Mouse (Mus musculus) layer of hippocampus, adult 11-12 months (tissue): ENCODE results near the gene Ifna1.

Experiments
- DNase-seq: peaks from one replicate; pipeline ENCODE4 v3.0.0; 2022; ENCODE audit warnings: low spot score

Ifna1 gene

DNA sequence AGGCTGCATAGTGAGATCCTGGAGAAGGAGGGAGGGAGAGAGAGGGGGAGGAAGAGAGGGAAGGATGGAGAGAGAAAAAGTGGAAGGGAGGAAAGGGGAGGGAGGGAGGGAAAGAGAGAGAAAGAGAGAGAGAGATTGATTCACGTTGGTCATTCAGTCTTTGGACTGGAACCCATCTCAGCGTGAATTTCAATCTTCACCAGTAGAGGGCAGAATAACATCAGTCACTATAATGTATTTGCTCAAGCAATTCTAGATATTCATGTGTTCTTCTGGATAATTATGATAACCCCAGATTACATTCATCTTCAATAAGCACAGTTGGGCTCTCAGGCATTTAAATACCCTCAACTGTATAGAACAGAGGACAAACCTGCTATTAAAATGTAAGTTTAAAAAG lies 22.8 kb downstream of the Ifna1 start:
- DNase-seq: peak; percentile 35

DNA sequence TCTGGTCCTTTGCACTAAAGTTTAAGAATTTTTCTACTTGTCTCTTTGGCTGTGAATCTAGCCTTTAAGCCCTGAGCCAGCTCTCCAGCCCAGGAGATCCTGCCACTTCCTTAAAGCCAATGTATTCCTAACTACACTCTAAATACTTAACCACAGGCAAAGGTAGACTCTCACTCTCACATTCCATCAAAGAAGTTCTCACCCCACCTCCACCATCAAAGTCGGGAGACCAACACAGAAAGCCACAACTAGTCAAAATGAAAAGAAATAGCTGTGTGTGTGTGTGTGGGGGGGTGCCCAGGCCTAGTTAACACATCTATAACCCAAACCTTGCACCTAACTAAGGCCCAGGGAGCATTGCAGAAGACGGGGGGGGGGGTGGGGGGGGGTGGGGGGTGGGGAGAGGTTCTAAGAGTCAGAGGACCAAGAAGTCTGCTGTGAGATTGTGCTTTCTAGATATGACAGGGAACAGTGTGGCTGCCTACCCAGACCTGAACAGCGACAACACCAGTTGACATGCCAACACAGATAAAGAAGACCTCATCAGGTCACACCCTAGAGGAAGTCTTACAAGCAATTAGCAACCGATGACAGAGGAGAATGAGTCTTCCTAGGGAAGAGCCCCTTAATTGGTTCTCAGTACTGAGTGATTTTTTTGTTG lies 25.7 kb downstream of the Ifna1 start:
- DNase-seq: no peak

DNA sequence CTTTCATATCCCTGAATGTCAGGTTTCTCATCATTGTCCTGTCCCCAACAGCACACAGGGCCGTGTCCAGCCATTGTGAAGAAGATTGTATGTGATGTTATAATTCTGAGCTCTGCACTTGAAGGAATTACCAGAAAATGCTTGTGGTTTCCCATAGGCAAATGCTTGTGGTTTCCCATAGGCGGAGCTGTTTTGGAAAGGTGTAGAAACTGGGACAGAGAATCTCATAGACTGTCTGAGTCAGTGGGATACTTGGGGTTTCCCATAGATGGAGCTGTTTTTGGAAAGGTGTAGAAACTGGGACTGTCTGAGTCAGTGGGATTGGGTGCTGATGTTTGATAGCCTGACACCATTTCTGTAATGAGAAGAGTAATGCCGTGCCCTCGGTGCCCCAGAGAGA lies 26.6 kb downstream of the Ifna1 start:
- no peak for DNase-seq

DNA sequence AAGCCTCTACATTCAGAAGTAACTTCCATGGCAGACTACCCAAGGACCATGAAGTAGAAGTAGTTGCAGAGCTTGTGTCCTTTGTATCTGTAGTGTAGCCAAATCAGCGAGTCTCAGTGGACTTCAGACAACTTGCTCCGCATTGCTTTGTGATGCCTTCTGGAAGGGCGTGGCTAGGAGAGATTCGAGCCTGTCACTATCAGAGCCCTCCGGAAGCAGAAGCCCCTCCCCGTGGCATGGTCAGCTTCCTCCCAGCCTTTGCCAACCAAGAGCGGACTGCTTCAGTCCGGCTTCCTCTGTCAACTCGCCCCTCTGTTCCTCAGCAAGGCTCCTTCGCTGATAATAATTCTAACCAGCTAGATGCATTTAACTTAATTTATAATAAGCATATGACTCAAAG lies 28.4 kb downstream of the Ifna1 start:
- no peak for DNase-seq

DNA sequence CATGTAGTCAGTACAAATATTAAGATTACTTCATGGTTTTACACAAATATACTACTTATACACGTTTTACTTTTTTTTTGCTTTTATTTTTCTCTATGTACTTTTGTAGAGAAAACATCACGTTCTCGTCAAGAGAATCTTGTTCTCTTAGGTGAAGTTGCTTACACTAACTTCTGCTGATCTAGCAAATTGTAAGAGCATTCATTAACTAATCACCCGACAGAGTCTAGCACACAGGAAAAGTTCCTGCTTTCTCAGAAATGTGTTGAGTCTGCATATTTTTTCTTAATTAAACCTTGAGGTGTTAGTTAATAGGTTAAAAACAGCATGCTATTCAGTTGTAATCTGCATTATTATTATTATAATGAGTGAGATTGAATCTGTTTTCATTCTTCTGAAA lies 28.9 kb downstream of the Ifna1 start:
- no peak for DNase-seq

DNA sequence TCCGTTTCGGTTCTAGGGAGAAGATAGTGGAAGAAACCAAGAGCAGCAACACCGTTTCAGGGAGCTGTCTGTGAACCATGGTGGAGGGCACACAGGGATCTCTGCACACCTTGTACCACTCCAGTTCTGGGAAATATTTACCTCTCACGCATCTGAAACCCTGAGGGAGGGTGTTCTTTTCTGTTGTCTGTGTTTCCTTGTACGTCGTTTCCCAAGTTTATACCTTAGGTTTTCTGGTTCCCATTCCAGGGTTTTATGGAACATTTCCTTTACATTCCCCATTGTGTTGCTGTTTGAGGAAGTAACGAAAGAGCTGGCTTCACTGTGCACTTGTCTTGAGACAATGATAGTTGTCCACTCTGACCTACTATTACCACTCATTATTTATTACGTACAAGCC lies 30.2 kb downstream of the Ifna1 start, which contains the start of gene Ifne:
TSS of gene Ifne (minus strand) at position 101 of the 400 bp plus-strand sequence.
- no peak for DNase-seq

DNA sequence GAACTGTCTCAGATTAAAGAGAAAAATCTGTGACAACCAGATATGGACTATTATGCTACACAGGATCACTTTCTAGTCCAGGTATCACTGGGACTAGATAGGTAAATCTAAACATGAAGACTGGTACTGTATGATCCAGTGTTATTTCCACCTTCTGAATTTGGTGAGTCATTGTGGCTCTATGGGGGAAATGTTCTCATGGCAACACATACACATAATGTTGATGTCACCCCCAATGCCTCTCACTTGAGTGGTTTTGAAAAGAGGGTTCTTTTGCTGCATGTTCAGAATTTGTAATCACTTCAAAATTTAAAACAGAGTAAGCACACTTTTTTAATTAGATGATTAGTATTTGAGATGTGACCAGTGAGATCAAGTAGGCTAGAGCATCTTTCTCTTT lies 38.3 kb downstream of the Ifna1 start:
- no peak for DNase-seq

DNA sequence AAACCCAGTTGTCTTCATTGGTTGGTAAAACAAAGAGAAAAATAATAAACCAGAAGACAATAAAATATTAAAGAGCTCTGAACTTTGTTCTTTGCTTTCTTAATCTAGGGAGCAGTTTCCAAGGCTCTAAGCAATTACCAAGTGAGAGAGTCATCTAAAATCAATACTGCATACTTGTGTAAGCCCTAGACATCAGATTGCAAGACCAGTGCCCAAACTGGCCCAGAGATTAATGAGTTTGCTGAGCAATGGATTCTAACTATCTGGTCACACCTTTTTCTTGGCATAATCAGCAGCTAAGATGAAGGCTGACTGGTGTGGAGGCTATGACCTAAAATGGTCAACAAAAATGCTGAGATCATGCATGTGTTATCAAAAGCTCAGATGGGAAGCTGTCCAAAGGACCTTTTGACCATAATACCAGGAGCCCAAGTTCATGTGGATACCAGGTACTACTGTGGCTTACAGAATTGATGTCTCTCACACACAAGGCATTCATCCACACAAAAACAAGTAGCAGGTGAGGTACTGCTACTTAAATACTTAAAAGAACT lies 43.4 kb downstream of the Ifna1 start:
- DNase-seq: no peak
